Mouse (Mus musculus) myocyte (in vitro differentiated cells): Measurements from ENCODE around the gene Tma7. TPM values are rescaled to one million over a fixed set of nuclear protein-coding genes. Genes with fewer than 3 reads are reported as not detected.

Experiments
- H3K27me3 ChIP-seq: one replicate; pipeline ENCODE4 v1.6.1; 2011; ENCODE audit not compliant: control insufficient read depth, insufficient read depth, insufficient read length
- H3K36me3 ChIP-seq: one replicate; pipeline ENCODE4 v1.6.1; 2011; ENCODE audit not compliant: control insufficient read depth, insufficient read depth
- H3K4me2 ChIP-seq: one replicate; pipeline ENCODE4 v1.6.1; 2011; ENCODE audit warnings: low read depth, control low read depth
- H3K4me3 ChIP-seq: one replicate; pipeline ENCODE4 v1.5.1; 2011; ENCODE audit warnings: mild to moderate bottlenecking, control low read depth, moderate library complexity
- H3K79me2 ChIP-seq: one replicate; pipeline ENCODE4 v1.6.1; 2011; ENCODE audit not compliant: control insufficient read depth, insufficient read depth
- H3ac ChIP-seq: one replicate; pipeline ENCODE4 v1.6.1; 2011; ENCODE audit not compliant: control insufficient read depth, insufficient read length
- CEBPB ChIP-seq: IDR thresholded peaks from 2 replicates; pipeline ENCODE4 v1.6.1; 2011; ENCODE audit warnings: mild to moderate bottlenecking, moderate library complexity; ENCODE audit not compliant: poor library complexity, insufficient read depth, severe bottlenecking
- E2F4 ChIP-seq: IDR thresholded peaks from one replicate; pipeline ENCODE4 v1.6.1; 2011; ENCODE audit warnings: mild to moderate bottlenecking, control low read depth, moderate library complexity; ENCODE audit not compliant: insufficient read depth
- MAX ChIP-seq: IDR thresholded peaks from one replicate; pipeline ENCODE4 v1.6.1; 2011; ENCODE audit warnings: low read depth, mild to moderate bottlenecking, control low read depth
- MYOD1 ChIP-seq, 3 experiments: IDR thresholded peaks; one replicate each; pipeline ENCODE4 v1.6.1; 2011; ENCODE audit warnings: control low read depth in 2 of 3, low read depth in 2 of 3, mild to moderate bottlenecking in 2 of 3, moderate library complexity in 1 of 3; ENCODE audit not compliant: insufficient read length in 2 of 3, control insufficient read depth in 1 of 3
- MYOG ChIP-seq, 3 experiments: IDR thresholded peaks; one replicate each; pipeline ENCODE4 v1.6.1; 2011; ENCODE audit warnings: control low read depth in 2 of 3, low read depth in 2 of 3, mild to moderate bottlenecking in 2 of 3; ENCODE audit not compliant: insufficient read length in 2 of 3, control insufficient read depth in 1 of 3, insufficient read depth in 1 of 3
- POLR2A ChIP-seq: IDR thresholded peaks from one replicate; pipeline ENCODE4 v1.6.1; 2011; ENCODE audit warnings: low read depth, mild to moderate bottlenecking, control low read depth, moderate library complexity; ENCODE audit not compliant: insufficient read length
- POLR2AphosphoS2 ChIP-seq: IDR thresholded peaks from one replicate; pipeline ENCODE4 v1.6.1; 2011; ENCODE audit warnings: low read depth, control low read depth; ENCODE audit not compliant: insufficient read length
- REST ChIP-seq: IDR thresholded peaks from one replicate; pipeline ENCODE4 v1.6.1; 2011; ENCODE audit warnings: mild to moderate bottlenecking, control low read depth, moderate library complexity; ENCODE audit not compliant: insufficient read depth, insufficient read length
- SRF ChIP-seq: IDR thresholded peaks from one replicate; pipeline ENCODE4 v1.6.1; 2011; ENCODE audit warnings: low read depth; ENCODE audit not compliant: control insufficient read depth, insufficient read length
- TCF12 ChIP-seq: IDR thresholded peaks from one replicate; pipeline ENCODE4 v1.6.1; 2011; ENCODE audit warnings: mild to moderate bottlenecking, control low read depth; ENCODE audit not compliant: poor library complexity, insufficient read depth, severe bottlenecking
- TCF3 ChIP-seq: IDR thresholded peaks from one replicate; pipeline ENCODE4 v1.6.1; 2011; ENCODE audit warnings: low read depth, control low read depth; ENCODE audit not compliant: insufficient read length
- USF1 ChIP-seq: IDR thresholded peaks from one replicate; pipeline ENCODE4 v1.6.1; 2011; ENCODE audit warnings: low read depth, mild to moderate bottlenecking, control low read depth, moderate library complexity
- polyA plus RNA-seq: library from polyadenylated mRNA; unstranded; fragments of >200 nt; fragmentation: generic; extraction: Trizol; gene quantifications from one replicate; pipeline ENCODE4 v1.2.1, GENCODE M21; 2012; ENCODE audit warnings: missing spikeins

Gene Tma7
- polyA plus RNA-seq, 1 experiment: 271 TPM

DNA sequence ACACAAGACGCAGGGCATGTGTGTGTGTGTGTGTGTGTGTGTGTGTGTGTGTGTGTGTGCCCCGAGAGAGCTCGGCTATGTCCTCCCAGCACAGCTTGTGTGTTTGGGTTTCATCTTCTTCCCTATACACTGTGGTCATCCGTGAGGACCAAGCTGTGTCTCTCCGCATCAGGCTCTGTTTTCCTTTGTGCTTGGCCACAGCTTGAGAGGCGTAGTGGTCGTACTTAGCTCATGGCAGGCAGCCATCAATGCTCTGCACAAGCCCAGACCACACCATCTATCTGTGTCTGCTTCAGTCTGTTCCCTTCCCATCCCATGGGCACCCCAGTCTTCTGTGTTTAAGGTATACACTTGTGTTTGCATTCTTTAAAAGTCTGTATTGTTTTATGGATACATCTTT is 41.0 kb downstream of the Tma7 start:
- Histone ChIP-seq H3K4me2 (no peak overlapping the region), H3K4me3 (no peak overlapping the region), H3K79me2 (peaks cover 16% of the 10 kb centered on the region)

DNA sequence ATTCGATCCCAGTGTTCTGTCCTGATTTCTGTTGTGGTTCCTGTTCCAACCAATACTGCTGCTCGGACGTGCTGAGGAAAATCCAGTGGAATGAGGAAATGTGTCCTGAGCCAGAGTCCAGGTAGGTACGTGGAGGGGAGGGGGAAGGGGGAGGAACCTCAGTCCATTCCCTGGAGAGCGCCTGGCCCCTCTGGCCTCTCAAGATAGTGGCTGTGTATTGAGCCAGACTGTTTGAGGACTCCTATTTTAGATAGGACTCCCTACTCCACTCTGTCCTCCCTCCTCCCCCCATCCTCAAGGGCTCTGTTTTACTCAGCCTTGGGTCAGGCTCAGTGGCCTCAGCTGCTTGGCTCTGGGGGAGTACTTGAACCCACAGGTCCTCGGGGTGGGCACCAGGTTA is 41.5 kb downstream of the Tma7 start:
- TF ChIP-seq CEBPB (no peak), POLR2A (no peak), TCF3 (no peak), MYOD1 (IDR thresholded peaks at IDR 0.05; ENCODE audit: control insufficient read depth in 1 of 3, insufficient read length in 2 of 3, low read depth in 2 of 3) (no peak), REST (no peak), SRF (no peak)
- Histone ChIP-seq H3K4me3 (no peak overlapping the region), H3K4me2 (no peak overlapping the region)

More for the DNA sequence above, 41.0 kb downstream of the Tma7 start:
- H3ac ChIP-seq: no peak overlapping the region
- no peaks in the 10 kb centered on the region for H3K27me3 ChIP-seq
- no peaks in the 10 kb centered on the region for H3K36me3 ChIP-seq
- no peak for TF ChIP-seq MYOD1 (IDR thresholded peaks at IDR 0.05; ENCODE audit: control insufficient read depth in 1 of 3, insufficient read length in 2 of 3, low read depth in 2 of 3)
- no peak for TF ChIP-seq POLR2AphosphoS2
- no peak for TF ChIP-seq SRF
- no peak for TF ChIP-seq MYOG (IDR thresholded peaks at IDR 0.05; ENCODE audit: control insufficient read depth in 1 of 3, insufficient read depth in 1 of 3, insufficient read length in 2 of 3, low read depth in 2 of 3)
- no peak for TF ChIP-seq USF1
- TF ChIP-seq REST: no peak
- no peak for TF ChIP-seq MAX

DNA sequence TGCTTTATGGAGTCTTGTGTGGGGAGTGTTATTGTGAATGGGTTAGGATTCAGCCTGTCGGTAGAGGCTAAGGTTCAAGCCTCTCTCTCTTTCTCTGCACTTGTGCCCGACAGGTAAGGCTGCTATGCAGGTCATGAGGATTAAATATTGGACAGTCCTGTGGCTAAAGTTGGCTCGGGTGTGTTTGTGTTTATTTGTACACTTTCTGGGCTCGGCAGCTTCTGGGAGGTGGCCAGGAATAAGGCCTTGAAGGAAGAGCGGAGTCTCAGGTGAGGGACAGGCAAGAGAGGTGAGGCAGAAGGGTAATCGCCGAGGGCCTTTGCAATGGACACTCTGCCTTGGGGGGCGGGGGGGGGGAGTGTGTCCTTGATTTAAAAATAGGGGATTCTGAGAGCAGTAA is 42.2 kb downstream of the Tma7 start:
- no peaks in the 10 kb centered on the region for H3K27me3 ChIP-seq
- H3K4me3 ChIP-seq: no peak overlapping the region
- peak overlapping the region; percentile 73 for H3K4me2 ChIP-seq
- no peak overlapping the region for H3ac ChIP-seq
- TF ChIP-seq CEBPB (no peak), E2F4 (no peak), MAX (no peak), SRF (no peak), POLR2AphosphoS2 (no peak), MYOG (IDR thresholded peaks at IDR 0.05; ENCODE audit: control insufficient read depth in 1 of 3, insufficient read depth in 1 of 3, insufficient read length in 2 of 3, low read depth in 2 of 3) (no peak), REST (no peak), POLR2A (no peak), TCF3 (no peak), MYOD1 (IDR thresholded peaks at IDR 0.05; ENCODE audit: control insufficient read depth in 1 of 3, insufficient read length in 2 of 3, low read depth in 2 of 3) (no peak), USF1 (no peak), TCF12 (no peak)
- H3K79me2 ChIP-seq: peaks cover 16% of the 10 kb centered on the region
- H3K36me3 ChIP-seq: no peaks in the 10 kb centered on the region

More for the DNA sequence above, 41.5 kb downstream of the Tma7 start:
- peaks cover 16% of the 10 kb centered on the region for H3K79me2 ChIP-seq
- H3K27me3 ChIP-seq: no peaks in the 10 kb centered on the region
- H3ac ChIP-seq: no peak overlapping the region
- H3K36me3 ChIP-seq: no peaks in the 10 kb centered on the region

DNA sequence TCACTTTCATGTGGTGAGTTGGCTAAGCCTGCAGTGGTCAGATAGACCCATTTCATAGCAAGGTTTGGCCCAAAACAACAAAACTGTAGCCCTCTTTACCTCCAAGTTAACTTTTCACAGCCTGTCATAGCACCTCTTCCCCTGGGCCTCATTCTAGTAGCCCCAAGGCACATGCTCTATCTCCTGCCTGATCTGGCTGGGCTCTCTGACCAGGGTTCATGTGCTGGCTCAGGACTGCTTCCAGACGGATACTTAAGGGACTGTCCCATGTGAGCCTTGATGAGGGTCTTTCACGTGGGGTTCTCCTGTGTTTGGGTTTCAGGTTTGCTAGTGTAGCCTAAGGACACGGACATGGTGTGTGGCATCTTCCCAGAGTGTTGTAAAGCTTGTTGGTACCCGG is 42.7 kb downstream of the Tma7 start:
- Histone ChIP-seq H3K4me2 (peak overlapping the region; percentile 73), H3K4me3 (peak overlapping the region; percentile 79), H3K79me2 (peaks cover 16% of the 10 kb centered on the region), H3ac (no peak overlapping the region), H3K27me3 (no peaks in the 10 kb centered on the region), H3K36me3 (no peaks in the 10 kb centered on the region)
- TF ChIP-seq SRF (no peak), USF1 (no peak), E2F4 (no peak), MAX (no peak), POLR2A (no peak), POLR2AphosphoS2 (no peak), REST (no peak), TCF3 (no peak), MYOD1 (IDR thresholded peaks at IDR 0.05; ENCODE audit: control insufficient read depth in 1 of 3, insufficient read length in 2 of 3, low read depth in 2 of 3) (no peak), CEBPB (no peak), TCF12 (no peak)

DNA sequence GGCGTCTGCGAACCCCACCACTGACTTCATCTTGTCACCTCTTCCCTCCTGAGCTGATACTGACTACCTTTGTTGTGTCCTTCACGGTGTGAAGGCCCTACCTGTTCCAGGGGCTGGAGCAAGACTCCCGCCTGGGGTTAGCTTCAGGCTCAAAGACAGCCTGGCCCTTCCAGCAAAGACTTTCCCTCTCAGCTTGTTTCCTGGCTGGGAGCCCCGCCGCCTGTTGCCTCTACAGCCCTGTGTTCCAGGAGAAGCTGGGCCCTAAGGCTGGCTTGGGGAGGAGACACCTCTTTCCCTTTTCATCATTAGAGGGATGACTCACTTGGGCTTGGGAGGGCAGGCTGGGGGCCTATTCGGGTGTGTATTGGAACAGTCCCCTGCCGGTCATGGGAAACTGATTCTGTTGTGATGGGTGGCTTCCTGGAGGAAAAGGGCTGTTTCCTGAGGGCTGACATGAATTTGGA is 43.5 kb downstream of the Tma7 start:
- H3K4me3 ChIP-seq: peak overlapping the region; percentile 79
- TF ChIP-seq POLR2A (peak; percentile 41), POLR2AphosphoS2 (no peak), SRF (no peak)
- peaks cover 16% of the 10 kb centered on the region for H3K79me2 ChIP-seq
- H3K4me2 ChIP-seq: peak overlapping the region; percentile 73
- H3K36me3 ChIP-seq: no peaks in the 10 kb centered on the region
- H3ac ChIP-seq: peak overlapping the region; percentile 76
- H3K27me3 ChIP-seq: no peaks in the 10 kb centered on the region
